Mouse (Mus musculus): ENCODE data around the gene Apol7a.
"Not testable (repeated sequence)": the region's sequence is repeated elsewhere in the genome, so short reads cannot be mapped to it uniquely, and the experiment has no call there.

DNA sequence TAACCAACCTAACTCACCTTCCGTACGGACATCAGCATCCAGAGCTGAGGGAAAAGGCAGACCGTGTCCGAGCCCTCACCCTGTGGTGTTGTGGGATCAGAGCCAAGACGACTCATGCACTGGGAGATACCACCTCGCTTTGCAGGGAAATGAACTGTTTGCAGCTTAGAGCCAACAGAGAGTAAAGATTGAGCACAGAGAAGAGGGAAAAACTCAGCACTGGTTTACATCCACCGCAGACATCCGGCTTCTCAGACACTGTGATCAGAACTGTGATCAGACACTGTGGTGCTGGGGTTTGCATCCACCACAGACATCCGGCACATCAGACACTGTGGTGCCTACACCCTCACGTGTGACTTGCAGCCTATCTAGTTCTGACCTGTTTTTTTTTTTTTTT is 7.5 kb upstream of the Apol7a start:
- not testable (repeated sequence) for TF ChIP-seq CTCF (IDR thresholded peaks at IDR 0.05; ENCODE audit: low read depth, low read length); POLR2A (IDR thresholded peaks at IDR 0.05; ENCODE audit: borderline replicate concordance, low read depth, low read length)

Data from bone marrow macrophage, adult 2 months (primary cell).